Mouse (Mus musculus) small intestine, adult 2 months (tissue): ENCODE results near the gene Rab27a.
A peak's percentile ranks its signal among the peaks of the same experiment; 100 is the strongest.

Experiments
- CTCF ChIP-seq: fragments of 200-500 bp; IDR thresholded peaks from 2 replicates; pipeline ENCODE4 v1.5.1; 2012; ENCODE audit warnings: low read depth, mild to moderate bottlenecking, control low read depth, inconsistent platforms, low read length, moderate library complexity, mixed read lengths; ENCODE audit not compliant: insufficient replicate concordance, insufficient read length; ENCODE audit errors: extremely low read depth
- POLR2A ChIP-seq: fragments of 200-500 bp; IDR thresholded peaks from 2 replicates; pipeline ENCODE4 v1.6.1; 2012; ENCODE audit warnings: low read depth, mild to moderate bottlenecking, control low read depth, inconsistent platforms, low read length, moderate library complexity

DNA sequence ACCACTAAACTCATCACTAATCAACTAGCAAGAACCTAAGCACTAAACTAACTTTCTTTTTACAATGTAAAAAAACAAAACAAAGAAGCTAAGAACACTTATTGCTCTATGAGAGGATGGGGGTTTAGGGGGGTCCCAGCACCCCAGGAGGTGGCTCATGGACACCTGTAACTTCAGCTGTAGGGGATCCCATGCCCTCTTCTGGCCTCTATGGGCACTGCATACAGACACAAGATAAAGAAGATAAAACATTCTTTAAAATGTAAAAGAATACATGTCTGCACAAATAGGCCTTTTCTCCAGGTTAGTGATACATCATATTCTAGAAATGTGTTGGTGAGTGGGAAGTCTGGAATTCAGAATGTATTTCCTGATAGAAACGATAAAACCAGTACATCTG, 11.2 kb upstream of the Rab27a start:
- TF ChIP-seq CTCF, result peak; percentile 25; the same call in 1 of the 2 replicates
- no peak for TF ChIP-seq POLR2A
